Mouse (Mus musculus): ENCODE data around the gene Csnk1g2.

Csnk1g2 gene

DNA sequence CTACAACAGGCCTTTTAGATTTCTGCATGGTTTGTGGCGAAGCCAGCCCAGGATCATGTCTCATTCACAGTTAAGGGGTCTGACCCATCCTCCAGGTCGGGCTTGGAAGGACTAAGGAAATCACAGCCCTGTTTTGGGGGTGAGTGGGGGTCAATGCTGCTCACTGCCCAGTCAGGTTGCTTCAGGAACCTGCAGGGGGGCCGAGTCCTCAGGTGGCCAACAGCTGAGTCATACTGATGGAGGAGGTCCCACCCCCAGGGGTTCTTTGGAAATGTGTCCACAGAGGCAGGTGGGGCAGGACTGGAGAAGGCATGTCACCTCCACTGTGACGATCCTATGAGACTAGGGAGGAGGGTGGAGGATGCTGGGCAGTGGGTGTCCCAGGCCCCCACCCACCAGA is 42.8 kb downstream of the Csnk1g2 start:
- DNase-seq (ENCODE audit: low spot score in 2 of 2) = no peak

DNA sequence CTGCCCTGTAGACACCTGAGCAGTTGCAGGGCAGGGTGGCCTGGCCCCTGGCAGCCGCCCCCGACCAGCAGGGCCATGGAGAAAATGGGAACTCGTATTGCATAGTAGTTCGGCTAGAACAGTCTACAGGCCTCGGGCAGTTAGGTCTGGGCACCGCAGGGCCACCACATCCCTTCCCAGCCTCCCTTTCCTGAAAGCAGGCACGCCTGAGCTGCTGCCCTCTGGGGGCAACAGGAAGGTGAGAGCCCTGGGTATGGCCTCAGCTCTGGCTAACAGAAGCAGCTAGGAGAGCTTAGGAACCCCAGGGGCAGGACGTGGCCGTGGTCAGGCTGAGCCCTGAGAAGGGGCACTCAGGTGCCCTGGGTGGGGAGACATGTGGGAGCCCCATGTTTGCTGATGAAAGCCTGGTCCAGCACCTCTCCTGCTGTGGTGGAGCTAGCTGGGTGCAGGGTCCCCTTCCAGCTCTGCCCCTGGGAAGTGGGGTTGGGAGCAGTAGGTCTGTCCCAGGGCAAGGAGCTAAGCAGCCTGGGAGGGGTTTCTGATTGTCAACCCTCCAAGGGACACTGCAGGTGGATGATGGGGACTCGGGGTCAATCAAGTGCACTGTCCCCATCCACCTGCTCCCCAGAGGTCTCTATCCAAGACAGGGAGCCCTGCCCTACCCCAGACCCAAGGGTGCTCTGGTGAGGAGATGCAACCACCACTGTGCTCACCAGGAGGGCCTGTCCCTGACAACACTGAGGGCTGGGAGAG is 43.5 kb downstream of the Csnk1g2 start:
- no peak for DNase-seq (ENCODE audit: low spot score in 2 of 2)

DNA sequence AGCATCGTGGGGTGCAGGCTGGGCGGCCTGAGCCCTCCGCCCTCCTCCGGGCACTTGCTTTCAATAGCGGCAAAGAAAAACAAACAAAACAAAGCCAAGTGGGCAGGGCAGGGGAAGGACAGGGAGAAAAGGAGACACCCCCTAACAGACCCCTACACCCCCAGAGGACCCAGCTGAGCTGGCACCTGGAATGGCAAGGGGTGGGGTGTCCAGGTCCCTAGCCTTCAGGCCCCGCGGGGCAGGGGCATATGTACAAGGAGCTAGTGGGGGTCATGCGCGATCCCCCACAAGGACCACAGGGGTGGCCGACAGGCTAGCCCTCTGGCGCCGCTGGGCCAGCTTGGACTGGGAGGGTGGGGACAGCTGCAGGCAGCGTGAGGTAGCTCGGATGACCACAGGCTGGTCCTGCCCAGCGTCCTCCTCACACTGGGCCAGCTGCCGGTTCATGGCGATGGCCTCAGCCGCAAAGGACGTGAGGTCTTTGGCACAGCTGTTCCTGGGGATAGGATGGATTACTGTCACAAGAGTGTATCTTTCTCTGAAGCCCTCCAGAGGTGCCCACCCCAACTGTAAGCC is 44.3 kb downstream of the Csnk1g2 start:
- no peak for DNase-seq (ENCODE audit: low spot score in 2 of 2)

DNA sequence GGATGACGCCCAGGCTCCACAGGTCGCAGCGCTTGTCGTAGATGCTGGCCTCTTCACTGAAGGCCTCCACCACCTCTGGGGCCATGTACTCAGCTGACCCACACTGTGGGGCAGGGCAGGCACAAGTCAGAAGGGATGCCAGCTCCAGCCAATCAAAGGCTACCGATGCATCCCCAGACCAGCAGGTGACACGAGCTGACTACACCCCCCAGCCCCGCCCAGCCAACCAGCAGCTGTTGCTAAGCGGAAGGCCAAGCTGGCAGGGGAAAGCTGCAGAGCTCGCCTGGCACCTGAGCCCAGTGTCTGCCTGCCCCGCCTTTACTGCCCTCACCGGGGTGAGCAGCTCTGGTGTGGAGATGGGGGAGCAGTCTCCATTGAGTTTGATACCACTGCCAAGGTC is 46.0 kb downstream of the Csnk1g2 start:
- DNase-seq (ENCODE audit: low spot score in 2 of 2) = no peak

DNA sequence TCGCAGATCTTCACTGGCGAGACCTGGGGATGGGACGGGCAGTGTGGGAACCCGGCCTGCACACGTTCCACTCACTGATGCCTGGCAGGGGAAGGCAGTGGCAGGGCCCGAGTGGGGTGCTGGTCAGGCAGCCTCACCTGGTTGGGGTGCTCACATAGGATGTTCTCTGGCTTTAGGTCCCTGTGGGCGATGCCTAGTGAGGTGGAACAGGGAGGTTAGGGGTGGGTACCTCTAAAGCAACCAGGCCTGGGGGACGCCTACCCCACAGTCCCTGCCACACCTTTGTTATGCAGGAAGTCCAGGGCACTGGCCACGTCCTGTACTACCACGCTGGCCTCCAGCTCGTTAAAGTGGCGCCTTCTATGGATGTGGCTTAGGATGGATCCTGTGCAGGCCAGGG is 46.4 kb downstream of the Csnk1g2 start:
- DNase-seq (ENCODE audit: low spot score in 2 of 2) = no peak

DNA sequence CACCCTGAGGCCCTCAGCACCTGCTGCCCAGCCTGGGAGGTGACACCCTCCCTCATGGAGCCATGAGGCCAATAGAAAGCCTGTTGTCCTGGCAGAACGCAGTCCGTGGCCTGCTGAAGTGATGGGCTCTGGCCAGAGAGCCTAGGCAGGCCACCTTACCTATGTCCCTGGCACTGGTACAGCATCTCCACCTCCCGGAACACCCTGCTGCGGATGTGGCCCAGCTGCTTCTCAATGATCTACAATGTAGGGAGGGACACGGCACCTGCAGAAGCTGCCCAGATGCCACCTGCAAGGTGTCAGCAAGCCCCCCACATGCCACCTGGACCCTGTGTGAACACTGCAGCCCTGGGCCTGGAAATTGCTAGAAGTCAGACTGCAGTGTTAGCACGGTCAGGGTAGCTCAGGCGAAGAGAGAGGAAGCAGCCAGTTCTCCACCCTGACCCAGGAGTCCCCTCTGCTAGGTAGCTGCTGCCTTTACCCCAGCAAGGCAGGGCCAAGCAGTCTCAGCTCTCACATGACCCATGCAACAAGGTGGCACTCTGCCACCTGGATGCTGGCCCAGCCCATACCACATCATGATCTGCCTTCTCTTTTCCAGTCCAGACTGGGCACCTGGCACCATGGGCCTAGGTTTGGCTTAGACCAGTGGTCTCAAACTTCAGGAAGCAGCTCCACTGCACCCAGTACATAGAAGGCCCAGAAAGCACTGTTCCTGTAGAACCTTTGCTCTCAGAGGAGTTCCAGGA is 47.3 kb downstream of the Csnk1g2 start:
- DNase-seq (ENCODE audit: low spot score in 2 of 2) = no peak

DNA sequence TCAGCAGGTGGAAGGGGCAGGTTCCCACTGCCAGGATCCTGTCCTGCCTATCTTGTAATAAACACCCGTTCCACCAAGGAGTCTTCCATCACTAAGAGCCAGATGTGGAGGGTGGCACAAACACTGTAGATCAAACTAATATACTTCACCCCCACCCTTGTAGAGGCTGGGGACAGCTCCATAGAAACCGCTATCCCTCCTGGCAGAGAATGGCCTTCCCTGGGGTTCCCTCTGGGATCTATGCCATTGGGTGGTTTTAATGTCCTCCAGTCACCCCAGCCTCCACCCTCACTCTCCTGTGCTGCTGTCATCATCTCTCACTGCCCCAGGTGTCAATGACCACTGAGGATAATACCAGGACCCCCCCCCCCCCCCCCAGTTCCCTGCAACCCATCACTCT is 47.9 kb downstream of the Csnk1g2 start:
- DNase-seq (ENCODE audit: low spot score in 2 of 2) = no peak

DNA sequence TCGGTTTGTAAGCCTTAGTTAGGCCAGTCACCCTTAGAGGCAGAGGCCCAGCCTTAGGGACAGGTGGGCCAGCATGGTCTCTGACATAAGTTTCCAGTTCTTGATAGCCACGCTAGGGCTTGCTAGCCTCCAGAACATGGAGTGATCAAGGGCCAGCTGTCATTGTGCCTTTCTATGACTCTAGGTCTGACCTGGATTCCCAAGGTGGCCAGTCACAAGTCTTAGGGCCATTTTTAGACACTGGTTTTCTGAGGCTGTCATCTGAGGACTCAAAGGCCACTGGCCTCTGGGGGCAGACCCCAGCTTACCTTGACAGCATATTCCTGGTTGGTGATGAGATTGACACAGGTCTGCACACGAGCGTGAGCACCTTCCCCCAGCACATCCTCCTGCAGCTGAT is 48.6 kb downstream of the Csnk1g2 start:
- DNase-seq (ENCODE audit: low spot score in 2 of 2) = no peak

DNA sequence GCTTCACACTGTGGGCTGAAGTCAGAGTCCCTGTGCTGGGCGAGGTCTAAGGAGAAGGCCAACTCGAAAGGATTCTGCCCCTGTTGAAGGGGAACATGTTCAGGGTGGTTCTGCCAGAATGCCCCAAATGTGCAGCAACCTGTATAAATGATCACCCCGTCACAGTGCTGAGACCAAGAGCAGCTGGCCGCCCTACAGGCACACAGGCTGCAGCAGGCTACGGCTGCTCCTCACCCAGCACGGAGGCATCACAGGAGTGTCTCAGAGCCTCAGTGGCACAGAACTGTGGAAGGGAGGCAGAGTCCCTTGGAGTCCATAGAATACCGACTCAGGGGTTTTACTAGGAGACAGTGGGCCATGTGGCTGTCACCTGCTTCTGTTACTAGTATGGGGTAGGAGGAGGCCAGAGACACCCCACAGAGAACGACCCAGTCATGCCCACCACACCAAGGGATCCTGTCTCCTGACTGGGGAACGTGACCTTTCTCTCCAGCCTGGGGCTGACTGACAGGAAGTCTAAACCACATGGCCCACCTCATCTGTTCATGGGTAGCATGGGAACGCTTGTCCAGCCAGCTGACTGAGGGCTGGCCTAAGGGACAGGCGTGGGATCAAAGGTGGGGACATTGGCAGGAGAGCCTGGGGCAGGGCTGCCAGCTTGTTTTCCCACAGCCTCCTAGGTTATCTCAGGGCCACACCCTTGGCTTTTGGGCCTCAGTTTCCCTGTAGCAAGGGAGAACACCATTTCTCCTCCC is 49.5 kb downstream of the Csnk1g2 start:
- no peak for DNase-seq (ENCODE audit: low spot score in 2 of 2)

DNA sequence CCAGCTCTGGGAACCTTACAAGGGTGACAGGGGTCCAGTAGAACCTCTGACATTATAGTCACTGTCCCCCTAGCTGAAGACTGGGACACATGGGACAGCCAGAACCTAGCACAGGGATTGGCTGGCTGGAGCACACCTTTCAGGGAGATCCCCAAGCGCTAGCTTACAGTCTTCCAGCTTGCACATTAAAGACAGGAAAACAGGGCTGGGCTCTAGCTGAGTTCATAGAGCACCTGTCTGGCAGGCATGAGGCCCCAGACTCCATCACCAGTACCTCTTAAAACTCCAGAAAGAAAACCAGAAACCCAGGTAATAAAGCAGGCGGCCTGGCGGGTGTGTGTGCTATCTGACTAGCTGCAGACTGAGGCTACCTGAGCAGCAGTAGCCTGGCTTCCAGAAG is 51.1 kb downstream of the Csnk1g2 start:
- no peak for DNase-seq (ENCODE audit: low spot score in 2 of 2)

DNA sequence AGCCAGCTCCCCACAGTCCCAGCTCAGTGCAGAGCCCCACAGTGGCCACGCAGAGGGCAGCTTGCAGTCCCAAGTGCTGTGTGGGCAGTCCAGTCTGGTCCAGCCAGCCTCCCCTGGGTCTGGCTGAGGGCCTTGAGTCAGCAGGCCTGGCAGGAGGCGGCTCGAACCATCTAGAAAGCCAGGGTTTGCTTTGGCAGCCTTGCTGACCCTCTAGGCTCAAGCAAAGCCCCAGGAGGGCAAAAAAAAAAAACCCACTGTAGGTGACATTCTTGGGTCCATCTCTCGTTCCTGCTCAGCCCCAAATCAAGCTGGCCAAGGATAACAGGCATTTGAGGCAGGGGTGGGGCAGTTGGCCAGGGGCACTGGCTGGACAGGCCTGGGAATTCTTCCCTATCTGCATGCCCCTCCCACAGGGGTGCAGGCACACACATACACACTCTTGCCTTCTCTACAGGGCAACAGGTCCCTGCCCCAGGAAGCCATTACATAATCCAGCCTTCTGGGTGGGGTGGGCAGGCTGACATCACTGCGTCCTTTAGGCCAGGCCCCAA is 51.6 kb downstream of the Csnk1g2 start:
- DNase-seq (ENCODE audit: low spot score in 2 of 2) = no peak

DNA sequence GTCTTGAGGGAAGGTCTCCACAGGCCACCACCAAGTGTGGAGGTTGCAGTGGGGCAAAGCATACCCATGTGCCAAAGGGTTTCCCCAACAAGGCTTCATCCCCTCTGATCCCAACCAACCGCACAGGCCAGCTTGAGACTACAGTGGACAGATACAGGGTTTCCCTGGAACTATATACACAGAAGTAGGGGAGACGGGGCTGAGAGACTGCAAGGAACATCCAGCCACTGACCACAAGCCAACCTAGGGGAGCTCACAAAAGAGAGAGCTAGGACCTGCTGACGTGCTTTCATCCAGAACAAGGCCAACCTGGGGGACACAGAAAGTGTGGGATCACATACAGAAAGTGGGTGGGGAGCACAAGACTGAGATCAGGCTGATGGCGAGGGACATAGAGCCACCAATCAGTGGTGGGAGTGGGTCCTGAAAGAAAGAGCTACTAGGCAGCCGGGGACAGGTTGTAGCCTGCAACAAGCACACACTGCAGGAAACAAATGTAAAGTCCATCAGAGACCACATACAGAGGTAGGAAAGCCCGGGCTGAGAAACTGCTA is 52.3 kb downstream of the Csnk1g2 start:
- no peak for DNase-seq (ENCODE audit: low spot score in 2 of 2)

DNA sequence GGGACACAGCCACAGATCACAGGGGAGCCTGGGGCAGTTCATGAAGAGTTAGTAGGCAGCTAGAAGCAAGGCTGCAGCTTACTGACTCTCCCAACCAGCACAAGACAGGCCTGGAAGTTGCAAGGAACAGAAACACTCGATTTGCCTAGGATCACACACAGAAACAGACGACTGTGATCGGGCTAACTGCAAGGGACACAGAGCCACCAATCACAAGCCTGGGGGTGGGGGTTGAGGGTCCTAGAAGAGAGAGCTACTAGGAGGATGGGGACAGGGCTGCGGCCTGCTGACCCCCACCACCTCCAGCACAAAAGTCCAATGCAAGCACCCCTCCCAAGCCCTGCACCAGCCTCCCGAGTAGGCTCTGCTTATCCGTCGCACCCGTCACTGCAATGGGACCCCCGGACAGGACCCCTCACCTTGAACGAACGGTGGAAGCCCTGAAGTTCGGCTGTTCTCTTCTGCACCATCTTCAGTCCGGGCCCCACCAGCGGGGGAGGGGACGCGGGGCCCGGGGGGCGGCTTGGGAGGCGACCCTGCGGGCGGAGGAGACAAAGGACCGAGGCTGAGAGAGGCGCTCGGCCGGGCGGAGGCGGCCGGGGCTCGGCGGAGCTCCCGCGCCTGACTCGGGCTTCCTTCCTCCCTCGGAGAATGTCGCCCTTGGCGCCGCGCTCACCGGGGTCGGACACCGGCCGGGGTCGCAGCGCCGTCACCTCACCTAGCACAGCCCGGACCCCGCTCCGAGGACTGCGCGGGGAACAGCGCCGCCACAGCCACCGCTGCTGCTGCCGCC is 53.0 kb downstream of the Csnk1g2 start:
- DNase-seq (ENCODE audit: low spot score in 2 of 2) = no peak

DNA sequence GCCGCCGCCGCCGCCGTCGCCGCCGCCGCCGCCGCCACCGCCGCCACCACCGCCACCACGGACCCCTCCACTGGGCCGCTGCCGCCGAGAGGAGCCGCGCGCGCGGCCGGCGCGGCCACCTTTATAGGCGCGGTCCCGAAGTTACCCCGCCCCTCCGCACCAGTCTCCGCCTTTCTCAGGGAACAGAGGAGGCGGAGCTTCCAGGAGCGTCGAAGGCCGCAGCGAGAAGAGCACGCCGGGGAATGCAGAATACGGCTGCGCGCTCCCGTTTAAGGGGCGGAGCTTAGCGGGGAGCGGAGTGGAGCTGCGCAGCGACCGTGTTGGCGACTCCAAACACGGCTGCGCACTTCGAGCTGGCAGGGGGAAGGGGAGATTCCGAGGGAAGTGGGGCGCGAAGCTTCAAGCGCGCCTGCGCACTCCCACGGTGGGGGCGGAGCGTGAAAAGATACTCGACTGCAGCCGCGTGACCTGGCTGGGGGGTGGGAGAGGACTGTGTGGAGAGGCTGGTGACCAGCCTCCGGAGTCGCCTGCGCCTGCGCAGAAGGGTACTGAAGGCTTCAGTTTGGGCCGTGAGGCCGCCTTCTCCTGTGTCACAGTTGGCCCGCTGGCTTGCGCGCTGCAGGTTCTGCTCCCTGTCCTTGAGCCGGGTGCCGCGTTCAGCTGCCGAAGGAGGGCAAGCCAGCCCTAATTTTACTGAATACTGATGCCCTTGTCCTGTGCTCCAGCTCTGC is 53.7 kb downstream of the Csnk1g2 start:
- peak; percentile 99 to 100 for DNase-seq (ENCODE audit: low spot score in 2 of 2)

DNA sequence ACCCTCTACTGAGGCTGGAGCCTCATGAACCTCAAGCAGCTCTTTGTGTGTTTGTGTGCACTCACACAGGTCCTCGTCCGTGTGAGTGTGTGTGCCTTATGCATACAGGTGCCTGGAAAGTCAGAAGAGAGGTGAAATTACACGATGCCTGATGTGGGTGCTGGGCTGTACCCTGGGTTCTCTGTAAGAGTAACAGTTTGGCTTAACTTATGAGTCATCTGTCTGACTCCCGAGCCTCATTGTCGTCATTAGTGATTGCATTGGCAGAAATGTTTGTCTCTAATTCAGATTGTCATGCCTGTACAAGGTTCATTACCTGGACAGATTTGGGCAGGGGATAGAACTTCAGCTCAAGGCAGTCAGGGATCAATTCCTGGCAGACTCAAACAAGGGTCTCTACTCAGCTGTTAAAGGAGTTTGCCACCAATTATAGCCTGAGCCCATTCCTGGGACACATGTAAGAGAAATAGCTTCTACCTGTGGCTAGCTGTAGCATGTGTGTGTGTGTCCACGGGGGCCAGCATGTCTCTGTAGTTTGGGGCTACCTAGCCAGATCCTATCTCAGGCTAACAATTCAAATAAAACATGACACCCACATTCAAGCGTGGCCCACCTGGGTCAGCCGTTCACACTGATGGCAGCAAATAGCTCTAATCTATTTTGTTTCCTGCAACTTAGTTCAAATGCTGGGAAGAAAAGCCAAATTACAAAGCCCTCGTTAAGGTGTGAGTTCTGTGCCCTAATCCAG is 54.7 kb downstream of the Csnk1g2 start:
- no peak for DNase-seq (ENCODE audit: low spot score in 2 of 2)

DNA sequence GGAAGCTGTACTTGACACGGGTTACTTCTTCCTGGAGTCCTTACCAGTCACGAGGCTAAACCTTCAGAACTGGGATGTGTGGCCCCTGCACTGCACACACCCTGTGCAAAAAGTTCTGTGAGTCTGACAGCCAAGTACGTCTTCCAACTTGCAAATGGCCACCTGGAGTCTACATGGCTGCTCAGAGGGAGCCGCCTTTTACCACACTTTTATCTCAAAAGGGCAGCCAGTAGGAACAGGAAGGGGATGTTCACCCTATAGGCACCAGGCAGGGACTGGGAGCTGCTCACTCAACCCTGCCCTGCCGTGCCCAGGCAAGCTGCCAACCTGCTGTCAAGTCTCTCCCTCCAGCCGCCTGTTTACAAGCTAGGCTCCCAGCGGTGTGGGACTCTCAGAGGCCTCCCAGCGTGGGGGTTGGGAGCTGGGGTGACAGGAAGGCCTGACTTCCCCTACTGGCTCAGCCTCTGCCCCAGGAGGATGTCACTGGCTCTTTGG is 55.4 kb downstream of the Csnk1g2 start, which contains the start of gene Mknk2:
Gene Mknk2 (minus strand): TSS at position 171 of the 495 bp plus-strand sequence.
- peak; percentile 86 to 91 for DNase-seq (ENCODE audit: low spot score in 2 of 2)

DNA sequence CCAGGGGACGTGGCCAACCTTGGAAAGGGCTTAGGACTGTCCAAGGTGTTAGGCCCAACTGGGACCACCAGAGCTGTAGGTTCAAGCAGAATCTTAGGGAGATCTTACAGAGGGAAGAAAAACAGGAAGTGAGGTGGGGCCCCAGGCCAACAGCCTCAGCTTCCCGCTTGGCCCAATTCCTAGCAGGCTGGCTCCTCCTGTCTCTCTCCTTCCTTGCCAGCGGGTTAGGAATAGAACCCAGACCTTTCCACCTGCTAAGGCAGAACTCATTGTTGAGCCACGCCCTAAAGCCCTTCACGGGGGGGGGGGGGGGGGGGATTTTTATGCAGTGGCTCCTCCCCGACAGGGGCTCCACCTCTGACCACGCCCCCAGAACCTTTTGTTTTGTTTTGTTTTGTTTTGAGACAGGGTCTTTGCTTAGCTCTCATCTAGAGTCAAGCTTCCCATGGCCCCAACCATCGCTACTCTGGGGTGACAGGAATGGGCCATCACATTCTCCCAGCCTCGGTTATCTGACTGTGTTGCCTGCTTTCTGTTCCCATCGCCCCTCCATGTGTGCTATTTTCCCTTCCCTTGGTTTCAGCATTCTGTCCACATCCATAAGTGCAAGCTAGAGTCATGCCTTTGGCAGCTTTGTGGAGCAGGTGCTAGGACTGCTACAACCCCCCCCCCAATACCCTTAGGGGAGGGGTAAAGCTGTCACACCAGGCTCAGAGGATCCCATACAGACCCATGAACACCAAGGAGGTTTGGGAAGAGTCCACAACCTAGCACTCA is 56.2 kb downstream of the Csnk1g2 start:
- peak in 1 of 2 experiments; percentile 58 for DNase-seq (ENCODE audit: low spot score in 2 of 2)

DNA sequence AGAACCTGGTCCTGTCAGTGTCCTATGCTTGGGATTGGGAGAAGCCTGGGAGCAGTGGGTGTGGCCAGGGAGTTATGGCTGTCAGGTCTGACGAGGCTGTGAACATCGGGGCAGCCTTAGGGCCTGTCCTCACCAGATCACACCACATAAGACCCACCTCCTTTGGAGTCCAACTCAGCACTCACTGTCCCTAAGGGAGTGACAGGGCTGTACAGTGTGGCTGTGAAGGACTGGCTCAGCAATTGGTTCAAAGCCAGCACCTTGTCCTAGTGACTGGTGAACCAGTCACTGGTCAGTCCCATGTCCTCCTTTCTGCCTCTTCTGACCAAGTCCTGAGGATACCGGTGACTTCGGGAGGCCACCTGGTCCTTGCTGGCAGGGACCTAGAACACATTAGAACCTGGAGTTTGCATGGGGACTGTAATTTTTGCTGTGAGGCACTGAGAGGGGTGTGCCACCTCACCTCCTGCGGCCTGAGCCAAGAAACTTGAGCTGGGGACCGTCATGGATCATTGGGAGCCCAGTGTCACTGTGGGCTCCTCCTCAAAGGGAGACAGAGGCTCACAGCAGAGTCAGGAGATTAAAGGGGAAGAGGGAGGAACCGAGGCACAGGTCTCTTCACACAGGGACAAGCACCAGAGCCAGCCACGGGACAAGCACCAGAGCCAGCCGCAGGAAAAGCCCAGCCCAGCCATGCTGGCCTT is 57.1 kb downstream of the Csnk1g2 start:
- no peak for DNase-seq (ENCODE audit: low spot score in 2 of 2)
